Mouse (Mus musculus) midbrain, embryonic 11.5 days (tissue): Measurements from ENCODE around the gene Hacd3. TPM values are rescaled to one million over a fixed set of nuclear protein-coding genes. Genes with fewer than 3 reads are reported as not detected.

Source experiments
- microRNA-seq: library from miRNA; unstranded; fragments of <30 nt; microRNA quantifications from one replicate; pipeline ENCODE4, GENCODE M21; 2017
- polyA plus RNA-seq: library from polyadenylated mRNA; unstranded; fragments of >200 nt; fragmentation: Nextera tagmentation; extraction: Ambion mirVana; gene quantifications from 2 replicates; pipeline ENCODE4 v1.2.1, GENCODE M21; 2014

Hacd3 gene
- polyA plus RNA-seq, 1 experiment from 2014 or later = 97.5 TPM

Small RNA genes lying within 50 kb of the gene (microRNA-seq; reads per million reads assigned to microRNA genes)
- gene Gm25640 = not detected

Other genes with a start within 250 kb of the Hacd3 start
- gene Dennd4a, start 210.4 kb downstream of the Hacd3 start, polyA plus RNA-seq = 8.4 and 8.9 TPM in 2 replicates
- not detected in 2 replicates for gene Slc24a1, start 70.1 kb downstream of the Hacd3 start, polyA plus RNA-seq
- 78.5 and 84.3 TPM in 2 replicates for gene Ints14, start 60.8 kb downstream of the Hacd3 start, polyA plus RNA-seq
- 33.4 and 34.7 TPM in 2 replicates for gene Dpp8, start 10.7 kb upstream of the Hacd3 start, polyA plus RNA-seq
- 13.0 and 13.3 TPM in 2 replicates for gene Igdcc4, start 79.8 kb upstream of the Hacd3 start, polyA plus RNA-seq
- gene Igdcc3, start 119.5 kb upstream of the Hacd3 start, polyA plus RNA-seq = 115 and 145 TPM in 2 replicates
- gene Parp16, start 173.7 kb upstream of the Hacd3 start, polyA plus RNA-seq = 5.2 and 6.4 TPM in 2 replicates
- 0.12 and 0.16 TPM in 2 replicates for gene Cilp, start 243.5 kb upstream of the Hacd3 start, polyA plus RNA-seq